Mouse (Mus musculus): ENCODE data around the gene Vmn2r66.

Vmn2r66 gene

DNA sequence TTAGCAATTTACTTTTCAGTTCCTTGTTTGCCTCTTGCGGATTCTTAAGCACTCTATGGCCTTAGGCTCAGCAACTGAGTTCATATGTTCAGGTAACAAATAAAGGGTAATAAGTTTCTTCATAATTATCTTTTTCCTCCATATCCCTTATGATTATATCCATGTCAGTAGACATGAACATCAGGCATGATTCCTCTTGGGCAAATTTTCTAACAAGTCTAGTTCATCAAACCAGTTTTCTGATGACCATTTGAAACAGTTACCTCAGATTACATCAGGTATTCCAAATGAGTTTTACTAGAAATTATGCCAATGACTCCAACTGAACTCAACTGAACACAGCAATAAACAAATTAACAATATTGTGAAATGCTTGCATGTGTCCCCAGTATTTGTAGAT is at the start of gene Vmn2r66:
TSS of gene Vmn2r66 (minus strand) at position 101 of the 400 bp plus-strand sequence.
- no peak for DNase-seq (ENCODE audit: low read depth, low spot score)

DNA sequence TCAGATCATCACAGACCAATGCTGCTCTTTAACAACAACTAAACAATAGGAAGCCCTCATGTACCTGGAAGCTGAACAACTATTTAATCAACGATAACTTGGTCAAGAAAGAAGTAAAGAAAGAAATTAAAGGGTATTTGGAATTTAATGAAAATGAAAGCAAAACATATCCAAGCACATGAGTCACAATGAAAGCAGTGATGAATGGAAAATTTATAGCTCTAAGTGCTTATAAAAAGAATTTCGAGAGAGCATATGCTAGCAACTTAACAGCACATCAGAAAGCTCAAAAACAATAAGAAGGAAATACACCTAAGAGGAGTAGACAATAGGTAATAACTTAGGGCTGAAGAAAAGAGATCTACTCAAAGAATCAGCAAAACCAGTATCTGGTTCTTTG is 15.4 kb downstream of the Vmn2r66 start:
- DNase-seq (ENCODE audit: low read depth, low spot score): no peak

DNA sequence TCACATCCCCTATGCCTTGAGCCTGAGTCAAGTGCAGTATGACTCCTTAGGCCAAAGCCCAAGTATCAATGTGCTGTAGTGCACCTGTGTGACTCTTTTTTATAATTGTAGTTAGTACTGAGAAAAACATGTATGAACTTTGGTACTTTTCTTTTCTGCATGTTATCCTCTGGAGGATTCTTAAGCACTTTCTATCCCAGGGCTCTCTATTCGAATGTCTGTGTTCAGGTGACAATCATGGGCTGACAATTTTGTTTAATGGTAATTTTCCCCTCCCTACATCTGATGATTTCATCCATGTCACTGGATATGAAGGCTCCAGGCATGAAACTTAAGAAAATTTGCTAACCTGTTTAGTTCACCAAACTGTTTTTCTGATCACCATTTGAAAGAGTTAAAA is 48.1 kb downstream of the Vmn2r66 start, which contains the start of gene Vmn2r65:
TSS of gene Vmn2r65 (minus strand) at position 101 of the 400 bp plus-strand sequence.
- DNase-seq (ENCODE audit: low read depth, low spot score): no peak

Measured in ES-CJ7 (cell line).